Mouse (Mus musculus): ENCODE data around the gene Pde12.
"Not testable (repeated sequence)": the region's sequence is repeated elsewhere in the genome, so short reads cannot be mapped to it uniquely, and the experiment has no call there.

Pde12 gene

GRCm38 (mm10) chr14:26669292-26670073, at the start of gene Pde12:
Gene Pde12 (minus strand): TSS chr14:26669883.
- DNase-seq = peak; percentile 94

- not testable (repeated sequence) for DNase-seq
These were observed 35.6 kb upstream of the Pde12 start for GRCm38 (mm10) chr14:26705246-26705645.

GRCm38 (mm10) chr14:26697912-26698311, 28.2 kb upstream of the Pde12 start:
- DNase-seq = no peak

- no peak for DNase-seq
These were observed 23.3 kb upstream of the Pde12 start, which contains the start of gene Dnah12 for GRCm38 (mm10) chr14:26692974-26693373. Gene Dnah12 (plus strand): TSS chr14:26693274.

- peak; percentile 14 for DNase-seq
These were observed 21.7 kb upstream of the Pde12 start for GRCm38 (mm10) chr14:26691363-26691762.

- DNase-seq = no peak
These were observed 21.0 kb upstream of the Pde12 start for GRCm38 (mm10) chr14:26690727-26691126.

- no peak for DNase-seq
These were observed 6.1 kb upstream of the Pde12 start for GRCm38 (mm10) chr14:26675791-26676190.

- DNase-seq = peak; percentile 48
These were observed 5.7 kb upstream of the Pde12 start for GRCm38 (mm10) chr14:26675371-26675770.

- not testable (repeated sequence) for DNase-seq
These were observed 4.9 kb upstream of the Pde12 start for GRCm38 (mm10) chr14:26674476-26675169.

- not testable (repeated sequence) for DNase-seq
These were observed 2.4 kb upstream of the Pde12 start for GRCm38 (mm10) chr14:26671870-26672615.

- no peak for DNase-seq
These were observed 1.3 kb upstream of the Pde12 start for GRCm38 (mm10) chr14:26670964-26671363.

GRCm38 (mm10) chr14:26668371-26669291, 1.1 kb downstream of the Pde12 start:
- DNase-seq = peak; percentile 26

- no peak for DNase-seq
These were observed 1.7 kb downstream of the Pde12 start for GRCm38 (mm10) chr14:26667991-26668370.

- no peak for DNase-seq
These were observed 5.8 kb downstream of the Pde12 start for GRCm38 (mm10) chr14:26663851-26664250.

GRCm38 (mm10) chr14:26662488-26662887, 7.2 kb downstream of the Pde12 start:
- DNase-seq = no peak

- no peak for DNase-seq
These were observed 7.7 kb downstream of the Pde12 start for GRCm38 (mm10) chr14:26662016-26662415.

- no peak for DNase-seq
These were observed 9.4 kb downstream of the Pde12 start for GRCm38 (mm10) chr14:26660233-26660632.

GRCm38 (mm10) chr14:26658178-26658577, 11.5 kb downstream of the Pde12 start:
- DNase-seq = no peak

GRCm38 (mm10) chr14:26651901-26652300, 17.8 kb downstream of the Pde12 start:
- no peak for DNase-seq

GRCm38 (mm10) chr14:26647811-26648210, 21.9 kb downstream of the Pde12 start:
- DNase-seq = no peak

- DNase-seq = no peak
These were observed 23.6 kb downstream of the Pde12 start for GRCm38 (mm10) chr14:26645989-26646650.
